Mouse (Mus musculus) erythroblast, adult 5-6 weeks (primary cell): ENCODE data around the gene Bmp7. TPM values are rescaled to one million over a fixed set of nuclear protein-coding genes. Genes with fewer than 3 reads are reported as not detected.

Experiments
- ATAC-seq: replicated peaks from 2 replicates; pipeline ENCODE4 v1.8.0; 2016; ENCODE audit warnings: moderate number of reproducible peaks, mild to moderate bottlenecking, moderate TSS enrichment, inconsistent platforms; ENCODE audit not compliant: poor library complexity, low FRiP score, severe bottlenecking
- total RNA-seq, 2 experiments: library from RNA; stranded (forward) in 1 of 2; stranded (reverse) in 1 of 2; fragments of 150-400 nt in 1 of 2; fragments of 200-764, 138-1000 nt in 1 of 2; gene quantifications; 2 replicates each; pipeline versions ENCODE4 v1.2.3 to v1.2.4; 2015 to 2017; ENCODE audit warnings: low replicate concordance in 2 of 2

Gene Bmp7
- total RNA-seq, 2 experiments from 2014 or later: 0.26 TPM; not detected in 1

- no peak for ATAC-seq
Observed at GRCm38 (mm10) chr2:172950119-172950676, 10.1 kb upstream of the Bmp7 start.

DNA sequence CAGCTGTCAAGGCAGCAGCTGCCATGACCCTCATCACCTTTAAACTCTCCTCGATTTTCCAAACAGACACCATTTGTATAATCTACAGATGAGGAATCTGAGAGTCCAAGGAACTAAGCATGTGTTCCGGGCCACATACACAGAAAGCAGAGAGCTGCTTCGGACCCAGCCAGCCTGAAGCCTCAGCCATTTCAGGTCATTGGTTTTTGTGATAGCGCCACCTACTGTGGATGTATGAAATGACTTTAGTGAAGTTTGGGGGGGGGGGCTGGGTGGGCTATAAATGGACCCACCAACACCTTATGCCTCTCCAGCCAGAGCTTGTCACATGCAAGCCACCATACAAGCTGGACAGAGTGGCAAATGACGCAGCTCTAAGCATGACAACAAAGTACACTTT, 8.9 kb upstream of the Bmp7 start:
- ATAC-seq: no peak

- no peak for ATAC-seq
Observed at GRCm38 (mm10) chr2:172940799-172941163, 660 bp upstream of the Bmp7 start.

- ATAC-seq: no peak
Observed at GRCm38 (mm10) chr2:172939639-172940002, 500 bp downstream of the Bmp7 start.

- ATAC-seq: no peak
Observed at GRCm38 (mm10) chr2:172938761-172939638, 1.1 kb downstream of the Bmp7 start.

GRCm38 (mm10) chr2:172937326-172938190, 2.6 kb downstream of the Bmp7 start:
- ATAC-seq: no peak

DNA sequence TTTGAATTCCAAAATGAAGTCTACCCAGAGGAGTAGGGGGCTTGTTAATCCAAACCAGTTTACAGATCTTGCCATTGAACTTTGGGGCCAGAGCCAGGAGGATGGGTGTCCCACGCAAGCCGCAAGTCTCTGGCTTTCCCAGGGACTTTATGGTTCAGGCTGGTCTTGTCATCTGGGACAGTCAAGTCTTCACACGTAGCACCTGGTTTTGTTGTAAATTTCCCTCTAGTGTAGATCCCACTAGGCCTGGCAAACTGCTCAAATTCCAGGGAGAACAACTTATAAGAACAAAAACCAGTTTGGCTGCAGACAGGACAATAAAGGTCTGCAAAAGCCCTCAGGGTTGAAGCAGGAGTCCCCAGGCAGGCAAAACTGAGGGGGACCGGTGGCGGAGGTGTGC, 3.3 kb downstream of the Bmp7 start:
- no peak for ATAC-seq

- ATAC-seq: no peak
Observed at GRCm38 (mm10) chr2:172935776-172936562, 4.2 kb downstream of the Bmp7 start.

- no peak for ATAC-seq
Observed at GRCm38 (mm10) chr2:172934891-172935740, 5.0 kb downstream of the Bmp7 start.

GRCm38 (mm10) chr2:172934420-172934788, 5.7 kb downstream of the Bmp7 start:
- no peak for ATAC-seq

DNA sequence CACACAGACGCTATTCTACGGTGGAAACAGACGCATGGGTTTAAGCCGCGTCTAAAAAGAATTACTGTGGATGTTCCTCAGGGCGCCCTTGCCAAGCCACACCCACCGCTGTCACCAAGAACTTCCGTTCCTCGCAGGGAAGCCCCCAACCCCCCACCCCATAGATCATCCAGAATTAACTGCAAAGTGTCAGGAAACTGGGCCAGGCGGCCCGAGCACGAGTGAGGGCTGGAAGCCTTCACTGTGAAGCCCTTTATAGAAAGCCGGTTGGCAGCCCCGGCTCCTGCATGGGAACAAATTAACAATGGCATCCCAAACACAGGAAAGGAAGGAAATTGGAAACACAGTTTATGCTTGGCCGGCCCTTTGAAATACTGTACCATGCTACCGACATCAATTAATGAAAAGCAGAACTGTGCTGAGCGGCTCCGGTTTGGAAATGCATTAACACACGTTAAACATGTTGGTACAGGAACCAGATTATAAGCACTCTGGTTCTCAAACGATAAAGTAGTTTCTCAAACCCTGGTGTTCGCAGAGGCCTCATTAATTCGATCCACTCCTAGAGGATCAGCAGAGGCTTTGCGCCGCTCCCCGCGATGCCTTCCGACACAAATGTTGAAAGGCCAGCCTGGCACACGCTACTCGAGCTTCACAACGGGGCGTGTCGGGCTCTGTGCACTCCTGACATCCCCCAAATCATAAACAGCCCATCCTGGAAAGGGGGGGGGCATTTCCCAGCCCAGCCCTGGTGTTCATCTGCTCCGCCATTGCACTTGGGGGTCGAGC, 6.3 kb downstream of the Bmp7 start:
- no peak for ATAC-seq

DNA sequence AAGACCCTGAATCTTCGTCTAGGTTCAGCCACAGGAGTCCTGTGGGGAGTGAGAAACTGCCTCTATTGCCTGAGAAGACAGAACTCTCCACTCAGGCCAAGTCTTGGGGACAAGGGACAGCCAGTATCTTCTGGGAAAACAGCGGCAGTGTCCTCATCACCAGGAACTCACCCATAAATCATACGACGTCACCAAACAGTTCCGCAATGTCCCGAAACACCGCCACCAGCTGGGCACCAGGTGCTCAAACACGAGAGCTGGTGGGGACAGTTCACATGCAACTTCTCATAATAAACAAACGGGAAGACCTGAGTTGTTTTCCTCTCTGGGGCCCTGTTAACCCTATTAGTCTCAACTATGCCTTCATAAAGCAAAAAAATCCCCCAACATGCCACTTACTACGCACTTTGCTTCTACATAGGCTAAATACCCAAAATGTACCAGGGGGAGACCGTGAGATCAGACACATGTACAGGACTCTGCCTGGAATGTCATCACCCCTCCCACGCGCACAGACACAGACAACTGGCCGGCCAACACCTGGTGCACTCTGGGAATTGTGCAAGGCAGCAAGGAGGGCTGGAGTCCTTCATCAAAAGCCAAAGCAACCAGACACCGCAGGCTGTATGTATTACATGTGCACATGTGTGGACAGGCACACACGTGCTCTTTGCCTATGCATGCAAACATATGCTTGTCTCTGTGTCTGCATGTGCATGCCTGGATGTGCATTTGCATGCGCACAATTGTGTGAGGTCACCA, 8.8 kb downstream of the Bmp7 start:
- no peak for ATAC-seq

- ATAC-seq: no peak
Observed at GRCm38 (mm10) chr2:172929905-172930436, 10.2 kb downstream of the Bmp7 start.

DNA sequence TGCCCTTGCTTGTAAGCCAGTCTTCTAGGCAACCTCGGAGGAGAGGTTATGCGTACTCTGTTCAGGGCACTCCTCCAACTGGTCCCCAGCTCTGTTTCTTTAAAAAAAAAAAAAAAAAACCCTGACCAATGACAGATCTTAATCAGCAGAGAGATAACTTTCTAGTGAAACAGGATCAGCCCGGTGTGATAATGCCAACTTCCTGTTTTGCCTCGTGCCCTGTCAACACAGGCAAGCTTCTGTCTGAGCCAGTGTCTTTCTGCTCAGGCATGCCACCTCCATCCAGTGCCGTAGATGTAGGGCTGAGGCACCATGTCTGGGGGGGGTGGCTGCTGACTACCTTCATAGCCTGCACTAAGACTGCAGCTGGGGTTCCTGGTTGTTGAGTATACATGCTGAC, 12.5 kb downstream of the Bmp7 start:
- ATAC-seq: no peak

DNA sequence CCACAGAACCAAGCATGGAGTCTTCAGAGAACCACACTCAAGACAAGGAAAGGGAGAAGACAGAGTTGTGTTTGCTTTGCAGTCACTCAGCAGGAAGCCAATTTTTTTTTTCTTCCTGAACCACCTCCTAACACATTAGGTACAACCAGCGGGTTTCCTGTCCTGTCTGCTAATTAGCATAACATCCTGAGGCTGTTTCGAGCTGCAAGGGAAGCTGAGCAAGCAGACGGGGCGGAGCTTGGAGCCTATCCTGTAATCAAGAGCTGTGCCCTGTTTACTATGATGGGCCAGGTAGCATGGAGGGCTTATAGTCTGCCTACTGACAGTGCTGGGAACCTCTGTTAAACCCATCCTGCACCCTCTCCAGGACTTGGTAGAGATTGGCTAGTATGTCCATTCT, 13.8 kb downstream of the Bmp7 start:
- no peak for ATAC-seq

- no peak for ATAC-seq
Observed at GRCm38 (mm10) chr2:172924961-172925360, 15.2 kb downstream of the Bmp7 start.

DNA sequence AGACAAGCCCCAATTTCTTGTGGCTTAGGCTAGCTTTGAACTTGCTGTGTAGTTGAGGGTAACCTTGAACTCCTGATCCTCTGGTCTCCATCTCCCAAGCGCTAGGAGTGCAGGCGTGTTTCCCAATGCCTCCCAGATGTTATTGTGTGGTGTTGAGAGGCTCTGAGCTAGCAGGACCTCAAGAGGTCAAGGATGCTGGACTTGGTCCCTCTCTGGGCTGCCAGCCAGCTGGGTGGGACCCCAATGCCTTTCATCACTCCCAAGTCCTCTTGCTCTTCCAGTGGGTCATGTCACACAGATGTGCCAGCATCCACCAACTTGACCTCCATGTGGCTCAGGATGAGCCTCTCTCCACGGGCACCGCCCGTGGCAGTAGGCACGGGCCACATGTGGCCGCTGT, 16.9 kb downstream of the Bmp7 start:
- ATAC-seq: no peak
